Mouse (Mus musculus): ENCODE measurements at regions not wholly inside any gene's neighbourhood (a gene's known extent, or its start where the extent isn't known, plus 50 kb on each side); places are given as distances from the start of the nearest gene placed in this dataset. TPM values are rescaled to one million over a fixed set of nuclear protein-coding genes. Genes with fewer than 3 reads are reported as not detected.

Small RNAs in the stretch of these regions (microRNA-seq; reads per million reads assigned to microRNA genes)
- not detected for gene Gm24587
- not detected for gene Mir3966
